Mouse (Mus musculus) CH12.LX (cell line): ENCODE results near the gene Cep78.

Experiments
- CHD2 ChIP-seq: IDR thresholded peaks from 2 replicates; pipeline ENCODE4 v1.6.1; 2011; ENCODE audit warnings: low read length, improper control_type of control experiment
- CTCF ChIP-seq, 2 experiments: IDR thresholded peaks in 1 of 2; conservative IDR thresholded peaks in 1 of 2; 2 replicates each; pipeline ENCODE4 v1.5.1; 2011 to 2012; ENCODE audit warnings: low read depth in 2 of 2, low read length in 2 of 2, improper control_type of control experiment in 1 of 2, inconsistent platforms in 1 of 2, mild to moderate bottlenecking in 1 of 2, moderate library complexity in 1 of 2
- ELF1 ChIP-seq: IDR thresholded peaks from 2 replicates; pipeline ENCODE4 v1.6.1; 2014; ENCODE audit warnings: low read depth, mild to moderate bottlenecking, inconsistent platforms, low read length, improper control_type of control experiment
- ETS1 ChIP-seq: conservative IDR thresholded peaks from 2 replicates; pipeline ENCODE4 v1.6.1; 2012; ENCODE audit warnings: low read depth, mild to moderate bottlenecking, inconsistent platforms, low read length, improper control_type of control experiment, moderate library complexity
- NRF1 ChIP-seq: IDR thresholded peaks from 2 replicates; pipeline ENCODE4 v1.6.1; 2014; ENCODE audit warnings: low read depth, mild to moderate bottlenecking, inconsistent platforms, low read length, improper control_type of control experiment, moderate library complexity
- POLR2A ChIP-seq: IDR thresholded peaks from 2 replicates; pipeline ENCODE4 v1.6.1; 2011; ENCODE audit warnings: low read depth, mild to moderate bottlenecking, improper control_type of control experiment, low read length
- RAD21 ChIP-seq: IDR thresholded peaks from 2 replicates; pipeline ENCODE4 v1.6.1; 2011; ENCODE audit warnings: low read depth, mild to moderate bottlenecking, low read length, improper control_type of control experiment, moderate library complexity
- ZC3H11A ChIP-seq: IDR thresholded peaks from 2 replicates; pipeline ENCODE4 v1.6.1; 2012; ENCODE audit warnings: low read depth, mild to moderate bottlenecking, inconsistent platforms, low read length, improper control_type of control experiment
- ZMIZ1 ChIP-seq: IDR thresholded peaks from 2 replicates; pipeline ENCODE4 v1.6.1; 2012; ENCODE audit warnings: low read depth, mild to moderate bottlenecking, inconsistent platforms, low read length, improper control_type of control experiment

DNA sequence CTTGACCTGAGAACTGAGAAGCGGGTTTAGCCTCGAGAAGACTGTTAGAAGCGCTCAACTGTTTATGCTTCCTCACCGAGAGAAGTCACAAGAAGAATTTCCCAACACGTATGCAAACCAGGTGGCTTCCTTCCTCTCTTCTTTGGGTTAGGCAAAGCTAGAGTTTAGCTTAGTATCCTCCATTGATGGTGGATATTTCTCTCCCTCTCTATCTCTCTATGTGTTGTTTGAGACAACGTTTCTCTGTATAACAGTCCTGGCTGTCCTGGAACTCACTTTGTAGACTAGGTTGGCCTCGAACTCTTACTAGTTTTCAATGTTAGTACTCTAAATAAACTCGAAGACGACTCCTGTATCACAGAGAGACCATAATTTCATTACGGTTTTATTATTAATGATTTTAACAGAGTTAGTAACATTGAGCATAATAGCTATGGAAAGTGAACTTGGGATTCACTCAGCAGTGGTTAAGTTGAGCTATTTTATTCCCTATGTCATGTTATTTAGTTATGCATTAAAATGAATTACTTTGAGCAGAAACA, 454 bp upstream of the Cep78 start:
- no peak for TF ChIP-seq CHD2
- no peak for TF ChIP-seq RAD21
- TF ChIP-seq CTCF (conservative IDR thresholded peaks at IDR 0.05 in 1 of 2, IDR thresholded peaks at IDR 0.05 in 1 of 2; ENCODE audit: low read depth in 2 of 2, low read length in 2 of 2): no peak
- TF ChIP-seq ELF1: no peak
- TF ChIP-seq ZMIZ1: peak; percentile 98
- no peak; the same call in none of the 2 replicates for TF ChIP-seq POLR2A
- TF ChIP-seq ZC3H11A: no peak
- TF ChIP-seq NRF1: no peak
- TF ChIP-seq ETS1: no peak
